Mouse (Mus musculus): Measurements from ENCODE around the gene Psmd2. TPM values are rescaled to one million over a fixed set of nuclear protein-coding genes. Genes with fewer than 3 reads are reported as not detected.
"Not testable (repeated sequence)": the region's sequence is repeated elsewhere in the genome, so short reads cannot be mapped to it uniquely, and the experiment has no call there.

Psmd2 gene
- total RNA-seq, 1 experiment from 2014 or later, result 82.6 TPM

GRCm38 (mm10) chr16:20643911-20644310 lies 7.5 kb upstream of the Psmd2 start:
- no peak for ATAC-seq (ENCODE audit: extremely low read depth, insufficient number of reproducible peaks, low FRiP score, poor library complexity, severe bottlenecking)

- no peak for ATAC-seq (ENCODE audit: extremely low read depth, insufficient number of reproducible peaks, low FRiP score, poor library complexity, severe bottlenecking)
These were observed 477 bp downstream of the Psmd2 start for GRCm38 (mm10) chr16:20651947-20652310.

- ATAC-seq (ENCODE audit: extremely low read depth, insufficient number of reproducible peaks, low FRiP score, poor library complexity, severe bottlenecking), result no peak
These were observed 1.9 kb downstream of the Psmd2 start for GRCm38 (mm10) chr16:20653315-20653714.

- ATAC-seq (ENCODE audit: extremely low read depth, insufficient number of reproducible peaks, low FRiP score, poor library complexity, severe bottlenecking), result no peak
These were observed 6.2 kb downstream of the Psmd2 start for GRCm38 (mm10) chr16:20657661-20658060.

- ATAC-seq (ENCODE audit: extremely low read depth, insufficient number of reproducible peaks, low FRiP score, poor library complexity, severe bottlenecking), result not testable (repeated sequence)
These were observed 16.6 kb downstream of the Psmd2 start, which contains the start of gene Eif4g1 for GRCm38 (mm10) chr16:20668013-20668412. TSS of gene Eif4g1 (plus strand) at chr16:20668313.

GRCm38 (mm10) chr16:20670291-20670690 lies 18.8 kb downstream of the Psmd2 start:
- ATAC-seq (ENCODE audit: extremely low read depth, insufficient number of reproducible peaks, low FRiP score, poor library complexity, severe bottlenecking), result no peak

- no peak for ATAC-seq (ENCODE audit: extremely low read depth, insufficient number of reproducible peaks, low FRiP score, poor library complexity, severe bottlenecking)
These were observed 20.4 kb downstream of the Psmd2 start for GRCm38 (mm10) chr16:20671886-20672285.

- ATAC-seq (ENCODE audit: extremely low read depth, insufficient number of reproducible peaks, low FRiP score, poor library complexity, severe bottlenecking), result peak; percentile 68
These were observed 21.0 kb downstream of the Psmd2 start for GRCm38 (mm10) chr16:20672500-20672902.

GRCm38 (mm10) chr16:20672965-20673705 lies 21.7 kb downstream of the Psmd2 start:
- ATAC-seq (ENCODE audit: extremely low read depth, insufficient number of reproducible peaks, low FRiP score, poor library complexity, severe bottlenecking), result no peak

- ATAC-seq (ENCODE audit: extremely low read depth, insufficient number of reproducible peaks, low FRiP score, poor library complexity, severe bottlenecking), result no peak
These were observed 22.4 kb downstream of the Psmd2 start for GRCm38 (mm10) chr16:20673706-20674303.

GRCm38 (mm10) chr16:20675213-20675612 lies 23.8 kb downstream of the Psmd2 start:
- ATAC-seq (ENCODE audit: extremely low read depth, insufficient number of reproducible peaks, low FRiP score, poor library complexity, severe bottlenecking), result no peak

GRCm38 (mm10) chr16:20676702-20677101 lies 25.2 kb downstream of the Psmd2 start:
- no peak for ATAC-seq (ENCODE audit: extremely low read depth, insufficient number of reproducible peaks, low FRiP score, poor library complexity, severe bottlenecking)

- ATAC-seq (ENCODE audit: extremely low read depth, insufficient number of reproducible peaks, low FRiP score, poor library complexity, severe bottlenecking), result no peak
These were observed 25.9 kb downstream of the Psmd2 start for GRCm38 (mm10) chr16:20677380-20677779.

- ATAC-seq (ENCODE audit: extremely low read depth, insufficient number of reproducible peaks, low FRiP score, poor library complexity, severe bottlenecking), result no peak
These were observed 26.7 kb downstream of the Psmd2 start for GRCm38 (mm10) chr16:20677974-20678675.

- no peak for ATAC-seq (ENCODE audit: extremely low read depth, insufficient number of reproducible peaks, low FRiP score, poor library complexity, severe bottlenecking)
These were observed 39.3 kb downstream of the Psmd2 start for GRCm38 (mm10) chr16:20690774-20691173.

GRCm38 (mm10) chr16:20691617-20692016 lies 40.2 kb downstream of the Psmd2 start:
- no peak for ATAC-seq (ENCODE audit: extremely low read depth, insufficient number of reproducible peaks, low FRiP score, poor library complexity, severe bottlenecking)

- ATAC-seq (ENCODE audit: extremely low read depth, insufficient number of reproducible peaks, low FRiP score, poor library complexity, severe bottlenecking), result no peak
These were observed 41.0 kb downstream of the Psmd2 start for GRCm38 (mm10) chr16:20692241-20692965.

- peak; percentile 44; the same call in 1 of the 2 replicates for ATAC-seq (ENCODE audit: extremely low read depth, insufficient number of reproducible peaks, low FRiP score, poor library complexity, severe bottlenecking)
These were observed 41.8 kb downstream of the Psmd2 start, which contains the start of gene Fam131a for GRCm38 (mm10) chr16:20693111-20693701. TSS of gene Fam131a (plus strand) at chr16:20693241.

GRCm38 (mm10) chr16:20694781-20695180 lies 43.3 kb downstream of the Psmd2 start:
- ATAC-seq (ENCODE audit: extremely low read depth, insufficient number of reproducible peaks, low FRiP score, poor library complexity, severe bottlenecking), result no peak

Measured in neutrophil, adult 5-6 weeks (primary cell).